Mouse (Mus musculus): ENCODE measurements around the gene Ptcd2.

Gene Ptcd2

DNA sequence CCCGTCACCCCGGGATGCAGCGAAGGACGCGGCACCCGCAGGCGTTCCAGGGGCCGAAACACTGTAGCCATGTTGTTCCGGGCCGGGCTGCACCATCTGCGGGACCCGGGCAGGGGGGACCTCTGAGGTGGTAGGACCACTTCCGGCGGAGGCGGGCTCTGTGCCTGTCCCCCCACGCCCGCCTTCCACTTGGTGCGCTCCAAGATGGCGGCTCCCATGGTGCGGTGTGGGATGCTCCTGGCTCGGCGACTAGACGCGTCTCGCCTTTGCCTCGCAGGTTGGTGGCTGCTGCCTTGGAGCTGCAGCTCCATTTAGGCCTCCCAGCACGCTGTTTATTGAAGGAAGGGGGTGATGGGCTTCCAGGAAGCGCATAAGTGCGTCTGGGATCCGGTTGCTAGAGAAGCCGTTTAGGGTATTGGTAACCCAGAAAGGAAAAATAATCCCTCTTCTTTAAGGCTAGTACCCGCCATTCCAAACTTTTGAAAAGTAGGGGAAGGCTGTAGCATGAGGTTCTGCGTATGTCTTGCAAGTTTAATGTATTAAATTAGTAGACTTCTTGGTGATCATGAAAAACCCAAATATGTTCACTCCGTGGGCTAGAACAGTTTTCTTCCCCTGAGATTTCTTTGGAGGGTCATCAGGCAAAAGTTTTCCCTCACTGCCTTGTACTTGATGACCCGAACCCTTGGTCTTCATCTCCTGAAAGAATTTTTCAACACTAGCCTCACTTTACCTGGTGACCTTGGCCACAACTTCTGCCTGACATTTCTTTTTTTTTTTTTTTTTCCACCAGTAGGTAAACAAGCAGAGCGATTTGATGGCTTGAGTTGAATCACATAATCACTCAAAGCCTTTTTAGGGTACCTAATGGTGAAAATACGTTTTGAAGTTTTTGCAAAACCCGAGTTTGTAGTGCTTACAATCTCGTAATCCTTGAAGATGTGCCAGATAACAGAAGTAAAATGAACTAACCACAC, at the start of gene Ptcd2, which contains the start of gene Mrps27:
Gene Ptcd2 (minus strand): TSS at position 107 of the 977 bp plus-strand sequence.
Gene Mrps27 (plus strand): TSS at position 188 of the 977 bp plus-strand sequence.
- DNase-seq = peak; percentile 97

- no peak for DNase-seq
Observed at GRCm38 (mm10) chr13:99393128-99393527, 48.6 kb upstream of the Ptcd2 start.

DNA sequence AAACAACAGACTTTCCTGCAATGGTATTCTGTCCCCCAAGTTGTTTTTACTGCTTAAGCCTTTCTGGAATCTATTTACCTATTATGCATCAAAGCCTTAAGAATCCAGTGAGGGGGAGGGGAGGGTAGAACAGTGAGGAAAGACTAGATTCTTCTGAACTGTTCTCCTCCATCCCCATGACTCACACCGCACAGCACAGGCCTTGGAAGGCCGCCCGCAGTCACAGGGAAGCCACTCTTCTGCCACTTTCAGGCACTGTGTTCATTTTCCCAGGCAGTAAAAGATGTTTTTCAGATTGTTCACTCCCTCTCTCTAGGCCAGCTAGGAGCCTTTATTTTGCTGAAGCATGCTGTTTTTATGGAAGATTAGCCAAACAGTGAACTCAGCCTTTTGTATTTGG, 46.9 kb upstream of the Ptcd2 start:
- DNase-seq = peak; percentile 79

GRCm38 (mm10) chr13:99387901-99388811, 43.7 kb upstream of the Ptcd2 start:
- no peak for DNase-seq

GRCm38 (mm10) chr13:99386341-99386740, 41.8 kb upstream of the Ptcd2 start:
- no peak for DNase-seq

GRCm38 (mm10) chr13:99385911-99386310, 41.4 kb upstream of the Ptcd2 start:
- DNase-seq = no peak

- no peak for DNase-seq
Observed at GRCm38 (mm10) chr13:99384555-99385203, 40.2 kb upstream of the Ptcd2 start.

GRCm38 (mm10) chr13:99382373-99382772, 37.9 kb upstream of the Ptcd2 start:
- DNase-seq = no peak

DNA sequence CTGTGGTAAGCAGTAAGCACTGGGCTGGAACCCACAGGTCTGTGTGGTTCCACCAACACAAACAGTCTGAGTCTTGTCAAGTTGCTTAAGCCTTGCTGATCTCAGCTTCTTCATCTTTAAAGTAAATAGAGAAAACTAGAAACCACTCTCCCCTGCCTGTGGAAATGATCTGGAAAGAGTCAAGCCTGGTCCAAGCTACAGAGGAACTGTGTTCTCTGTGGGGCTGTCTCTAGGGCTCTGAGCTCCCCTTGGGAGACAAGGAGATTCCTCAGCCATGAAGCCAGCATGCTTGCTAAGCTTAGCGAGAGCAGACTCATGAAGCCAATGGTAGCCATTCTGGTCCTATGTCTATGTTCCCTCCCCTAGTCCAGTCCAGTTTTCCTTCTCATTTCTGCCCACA, 33.7 kb upstream of the Ptcd2 start:
- no peak for DNase-seq

GRCm38 (mm10) chr13:99377055-99377454, 32.5 kb upstream of the Ptcd2 start:
- no peak for DNase-seq

- peak; percentile 91 for DNase-seq
Observed at GRCm38 (mm10) chr13:99375550-99375949, 31.0 kb upstream of the Ptcd2 start.

- no peak for DNase-seq
Observed at GRCm38 (mm10) chr13:99374191-99374590, 29.7 kb upstream of the Ptcd2 start.

DNA sequence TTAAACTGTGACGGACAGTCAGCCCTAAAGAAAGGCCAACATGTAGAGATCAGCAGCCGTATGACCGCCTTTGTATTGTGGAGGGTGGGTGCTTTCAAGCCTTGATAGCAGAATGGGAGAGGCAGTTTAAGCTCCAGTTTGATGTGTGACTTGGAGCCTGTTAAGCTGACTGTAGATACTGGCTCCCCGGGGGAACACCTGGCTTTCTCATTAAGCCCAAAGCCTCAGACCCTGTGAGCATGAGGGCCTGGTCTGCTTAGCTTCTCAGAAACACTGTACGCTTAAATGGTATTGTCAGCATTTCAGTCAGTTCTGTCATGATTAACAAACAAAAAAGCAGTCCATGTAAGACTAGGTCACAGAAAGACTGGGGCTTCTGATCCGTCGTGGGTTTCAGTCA, 29.2 kb upstream of the Ptcd2 start:
- no peak for DNase-seq

DNA sequence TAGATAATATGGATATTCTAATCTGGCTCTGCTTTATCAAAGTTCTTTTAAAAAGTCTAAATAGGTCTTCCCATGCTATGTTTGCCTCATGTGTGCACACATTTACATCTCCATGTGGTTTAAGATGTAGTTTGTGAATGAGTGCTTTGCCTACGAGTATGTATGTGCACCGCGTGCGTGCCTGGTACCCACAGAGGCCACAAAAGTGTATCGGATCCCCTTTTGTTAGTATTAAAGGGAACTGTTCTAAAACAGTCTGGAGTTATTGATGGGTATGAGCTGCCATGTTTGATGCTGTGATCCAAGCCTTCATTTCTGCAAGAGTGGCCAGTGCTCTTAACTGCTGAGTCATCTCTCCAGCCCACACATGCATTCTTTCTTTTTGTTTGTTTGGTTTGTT, 26.8 kb upstream of the Ptcd2 start:
- DNase-seq = no peak

DNA sequence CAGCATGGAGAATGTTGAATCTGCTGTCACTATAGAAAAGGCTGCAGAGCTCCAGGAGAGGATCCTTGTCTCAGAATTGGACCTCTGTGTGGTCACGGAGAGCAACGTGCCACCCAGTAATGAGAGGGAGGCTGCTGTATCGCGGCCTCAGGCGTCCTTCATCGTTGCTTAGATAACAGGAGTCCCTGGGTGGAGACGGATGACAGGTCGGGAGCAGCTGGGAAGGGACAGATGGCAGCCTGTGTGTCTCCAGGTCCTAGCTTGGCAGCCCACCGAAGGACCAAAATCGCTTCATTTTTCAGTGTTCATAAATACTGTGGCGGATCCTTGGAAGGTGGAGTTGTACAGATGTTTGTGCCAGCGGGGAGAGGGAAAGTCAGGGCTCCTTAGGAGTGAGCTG, 24.6 kb upstream of the Ptcd2 start:
- DNase-seq = peak; percentile 83

- peak; percentile 71 for DNase-seq
Observed at GRCm38 (mm10) chr13:99367554-99368174, 23.2 kb upstream of the Ptcd2 start.

- DNase-seq = no peak
Observed at GRCm38 (mm10) chr13:99366422-99367175, 22.1 kb upstream of the Ptcd2 start.

DNA sequence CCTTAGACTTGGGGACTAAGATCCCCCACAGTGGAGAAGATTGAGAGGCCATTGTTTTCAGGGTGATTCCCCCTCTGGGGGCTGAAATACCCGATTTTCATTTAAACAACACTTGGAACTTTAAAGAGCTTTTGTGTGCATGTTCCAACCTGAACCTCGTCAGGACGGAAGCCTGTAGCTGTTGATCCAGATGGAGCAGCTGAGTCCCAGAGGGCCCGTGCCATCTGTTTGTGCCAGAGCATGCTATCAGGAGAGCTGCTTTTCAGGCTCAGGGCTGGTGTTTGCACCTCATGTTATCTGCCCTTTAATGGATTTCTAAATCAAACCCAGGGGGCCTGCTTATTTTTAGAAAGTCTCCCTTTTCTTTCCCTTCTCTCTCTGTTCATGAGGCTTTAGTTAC, 19.4 kb upstream of the Ptcd2 start:
- DNase-seq = no peak

DNA sequence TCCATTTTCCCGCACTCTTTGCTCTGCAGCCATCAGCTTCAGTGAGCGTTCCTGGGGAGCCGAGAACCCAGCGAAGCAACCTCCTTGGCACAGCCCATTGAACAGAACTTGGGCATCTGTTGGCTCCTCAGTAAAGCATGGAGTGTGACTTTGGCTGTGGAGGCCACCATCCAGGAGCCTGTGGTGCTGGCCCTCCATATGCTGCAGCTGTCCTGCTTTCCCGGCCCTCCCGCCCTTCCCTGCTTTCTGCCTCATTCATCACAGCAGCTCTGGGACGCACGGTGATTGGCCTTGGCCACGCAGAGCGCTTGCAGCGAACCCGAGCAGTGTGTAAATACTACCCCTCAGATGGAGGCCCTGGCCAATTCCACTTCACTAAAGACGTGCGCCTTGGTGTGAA, 14.4 kb upstream of the Ptcd2 start:
- peak; percentile 86 for DNase-seq

- DNase-seq = no peak
Observed at GRCm38 (mm10) chr13:99356428-99357265, 12.1 kb upstream of the Ptcd2 start.

DNA sequence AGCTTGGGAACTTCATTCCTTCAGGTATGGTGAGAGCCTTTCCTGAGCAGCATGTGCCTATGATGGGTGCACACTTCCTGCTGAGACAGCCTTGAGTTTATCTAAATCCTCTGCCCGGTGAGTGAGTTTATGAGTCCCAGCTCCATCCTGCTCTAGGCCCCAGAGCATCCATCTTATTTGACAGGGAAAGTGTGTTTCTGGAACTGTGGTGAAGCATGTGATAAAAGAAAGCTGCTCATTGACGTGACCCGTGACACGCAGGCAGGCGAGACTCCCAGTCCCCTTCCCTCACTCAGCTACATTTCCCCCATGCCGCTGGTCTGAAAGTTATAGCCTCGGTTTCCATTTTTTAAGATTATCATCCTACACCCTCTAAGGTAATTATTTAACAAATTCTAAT, 11.4 kb upstream of the Ptcd2 start:
- no peak for DNase-seq

Measured in cerebellum, adult 9-10 months (tissue).